Mouse (Mus musculus): ENCODE data around the gene Lztr1.

Lztr1 gene

GRCm38 (mm10) chr16:17508546-17509239 lies at the start of gene Lztr1:
TSS of gene Lztr1 (plus strand) at chr16:17508688.
- peak; percentile 92 for DNase-seq (ENCODE audit: low spot score)

- DNase-seq (ENCODE audit: low spot score), result peak; percentile 32
Measured at GRCm38 (mm10) chr16:17460254-17460653, 48.2 kb upstream of the Lztr1 start.

- no peak for DNase-seq (ENCODE audit: low spot score)
Measured at GRCm38 (mm10) chr16:17461596-17461995, 46.9 kb upstream of the Lztr1 start.

- no peak for DNase-seq (ENCODE audit: low spot score)
Measured at GRCm38 (mm10) chr16:17463184-17463583, 45.3 kb upstream of the Lztr1 start.

DNA sequence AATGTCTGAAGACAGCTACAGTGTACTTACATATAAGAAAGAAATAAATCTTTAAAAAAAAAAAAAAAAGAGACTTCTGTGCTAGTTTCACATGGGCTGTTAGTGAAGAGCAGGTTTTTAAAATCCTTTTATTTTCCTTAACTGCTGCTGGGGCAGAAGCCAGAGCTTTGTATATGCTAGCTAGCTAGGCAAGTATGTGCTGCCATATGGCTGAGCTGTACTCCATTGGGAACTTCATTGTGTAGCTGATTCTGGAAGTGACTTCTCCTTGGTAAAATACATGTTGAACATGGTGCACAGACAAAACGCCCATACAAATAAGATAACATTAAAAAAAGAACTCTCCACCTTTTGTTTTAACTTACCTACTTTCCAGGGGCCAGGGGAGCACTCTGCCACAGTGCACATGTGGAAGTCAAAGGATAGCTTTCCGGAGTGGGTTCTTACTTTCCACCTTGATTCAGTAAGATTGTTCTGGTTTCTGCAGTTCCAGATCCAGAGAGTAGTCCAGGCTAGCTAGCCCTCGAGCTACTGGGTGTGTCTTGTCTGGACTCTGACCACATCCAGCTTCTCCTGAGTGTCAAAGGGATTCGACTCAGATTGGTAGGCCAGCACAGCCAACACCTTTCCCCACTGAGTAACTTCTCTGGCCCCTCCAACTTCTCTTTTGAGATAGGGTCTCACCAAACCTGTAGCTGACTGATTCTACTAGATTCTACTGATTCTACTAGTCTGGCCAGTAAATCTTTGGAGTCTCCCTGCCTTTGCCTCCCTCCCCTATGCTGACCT lies 41.4 kb upstream of the Lztr1 start:
- DNase-seq (ENCODE audit: low spot score), result no peak

DNA sequence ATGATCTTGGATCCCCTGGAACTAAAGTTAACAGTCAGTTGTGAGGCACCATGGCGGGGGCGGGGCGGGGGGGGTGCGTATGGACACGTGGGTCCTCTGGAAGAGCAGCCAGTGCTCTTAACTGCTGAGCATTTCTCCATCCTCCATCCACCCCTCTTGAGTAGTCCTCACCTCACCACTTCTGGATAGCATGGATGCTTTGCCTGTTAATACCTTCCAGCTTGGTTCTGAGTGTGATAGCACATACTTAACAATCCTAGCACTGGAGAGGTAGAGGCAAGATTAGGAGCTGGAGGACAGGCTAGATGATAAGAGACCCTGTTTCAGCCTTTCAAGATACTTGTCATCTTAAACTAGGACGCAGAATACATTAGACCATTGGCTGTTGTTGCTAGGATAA lies 36.0 kb upstream of the Lztr1 start:
- DNase-seq (ENCODE audit: low spot score), result no peak

GRCm38 (mm10) chr16:17474091-17474490 lies 34.4 kb upstream of the Lztr1 start:
- peak; percentile 61 for DNase-seq (ENCODE audit: low spot score)

- no peak for DNase-seq (ENCODE audit: low spot score)
Measured at GRCm38 (mm10) chr16:17474761-17475160, 33.7 kb upstream of the Lztr1 start.

GRCm38 (mm10) chr16:17475326-17475725 lies 33.2 kb upstream of the Lztr1 start:
- no peak for DNase-seq (ENCODE audit: low spot score)

GRCm38 (mm10) chr16:17478331-17478943 lies 30.1 kb upstream of the Lztr1 start:
- DNase-seq (ENCODE audit: low spot score), result no peak

DNA sequence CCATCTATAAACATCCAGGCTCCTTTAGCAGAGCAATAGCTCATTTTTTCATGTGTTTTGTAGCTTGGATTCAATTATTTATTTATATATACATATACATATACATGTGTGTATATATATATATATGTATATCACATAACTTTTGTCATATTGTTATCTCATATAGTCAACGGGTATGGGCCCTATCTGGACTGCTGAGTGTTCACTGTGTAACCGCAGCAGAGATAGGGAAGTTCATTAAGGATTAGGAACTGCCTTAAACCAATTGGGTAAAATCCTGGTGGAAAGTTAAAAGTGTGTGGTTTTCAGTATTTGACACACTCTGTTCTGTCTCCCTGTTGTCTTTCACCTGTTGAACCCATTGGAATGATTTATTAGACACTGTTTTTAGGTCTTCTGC lies 27.0 kb upstream of the Lztr1 start:
- DNase-seq (ENCODE audit: low spot score), result no peak

GRCm38 (mm10) chr16:17486505-17486904 lies 22.0 kb upstream of the Lztr1 start:
- no peak for DNase-seq (ENCODE audit: low spot score)

DNA sequence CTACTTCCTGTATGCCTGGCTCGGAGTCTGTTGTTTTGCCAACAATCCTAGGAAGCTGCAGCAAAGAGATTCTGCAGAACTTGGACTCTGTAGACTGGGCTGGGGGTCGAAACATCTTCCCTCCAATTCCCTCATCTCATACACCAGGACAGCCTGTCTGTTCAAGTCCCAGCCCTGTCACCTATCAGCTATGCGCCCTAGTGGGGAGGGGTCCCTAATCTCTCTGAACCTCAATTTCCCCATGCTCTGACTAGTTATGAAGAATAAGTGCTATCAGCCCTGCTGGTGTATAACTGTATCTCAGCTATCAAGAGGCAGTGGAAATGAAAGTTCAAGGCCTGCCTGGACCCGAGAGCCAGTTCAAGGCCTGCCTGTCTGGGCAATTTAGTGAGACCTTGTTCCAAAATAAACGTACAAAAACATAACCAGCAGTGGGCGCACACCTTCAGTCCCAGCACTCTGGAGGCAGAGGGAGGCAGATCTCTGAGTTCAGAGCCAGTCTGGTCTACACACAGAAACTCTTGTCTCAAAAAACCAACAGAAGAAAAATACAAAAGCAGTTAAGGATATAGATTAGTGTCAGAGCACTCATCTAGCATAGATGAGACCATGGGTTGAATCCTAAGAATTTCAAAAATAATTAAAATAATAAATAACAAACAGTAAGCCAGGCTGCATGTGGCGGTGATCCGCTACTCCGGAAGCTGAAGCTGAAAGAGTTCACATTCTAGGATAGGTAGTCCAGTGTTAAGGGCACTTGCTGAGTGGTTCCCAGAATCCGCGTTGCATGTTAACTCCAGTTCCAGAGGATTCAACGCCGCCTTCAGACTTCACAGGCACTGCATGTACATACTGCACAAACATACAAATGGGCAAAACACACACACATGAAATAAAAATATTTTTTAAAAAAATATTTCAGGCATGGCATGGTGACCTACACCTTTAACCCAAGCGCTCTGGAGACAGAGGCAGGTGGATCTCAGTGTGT lies 19.7 kb upstream of the Lztr1 start:
- peak; percentile 26 for DNase-seq (ENCODE audit: low spot score)

DNA sequence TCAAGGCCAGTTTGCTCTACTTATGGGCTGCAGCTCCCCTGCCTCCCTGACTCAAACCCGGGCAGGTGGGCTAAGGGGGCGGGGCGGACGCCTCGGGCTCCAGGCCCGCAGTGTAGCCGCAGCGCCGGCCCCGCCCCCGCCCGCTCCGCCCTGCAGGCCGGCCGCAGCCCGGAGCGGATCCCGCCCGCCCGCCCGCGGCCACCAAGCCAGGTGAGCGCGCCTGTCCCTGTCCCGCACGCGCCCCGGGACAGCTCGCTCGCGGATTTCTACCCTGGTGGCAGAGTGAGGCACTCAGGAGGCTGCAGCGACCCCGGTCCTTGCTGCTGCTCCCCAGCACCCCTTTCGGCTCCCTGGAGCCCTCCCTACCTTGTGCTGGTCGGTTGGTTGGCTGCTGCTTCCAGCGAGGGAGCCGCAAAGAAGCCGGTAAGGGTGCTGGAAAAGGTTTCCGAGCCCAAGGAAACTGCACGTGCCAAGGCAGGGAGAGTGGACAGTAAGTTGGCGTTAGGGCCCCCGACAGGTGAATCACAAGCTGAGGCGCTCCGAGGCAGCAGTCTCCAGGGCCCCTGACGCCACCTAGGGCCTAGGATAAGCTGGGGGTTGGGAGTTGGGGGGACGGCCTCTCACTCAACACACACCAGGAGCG lies 18.9 kb upstream of the Lztr1 start, which contains the start of gene Aifm3:
Gene Aifm3, plus strand, starts transcription at position 143 of the 643 bp plus-strand sequence.
- peak; percentile 40 for DNase-seq (ENCODE audit: low spot score)

- DNase-seq (ENCODE audit: low spot score), result no peak
Measured at GRCm38 (mm10) chr16:17491154-17491553, 17.3 kb upstream of the Lztr1 start.

GRCm38 (mm10) chr16:17491896-17492561 lies 16.5 kb upstream of the Lztr1 start:
- DNase-seq (ENCODE audit: low spot score), result peak; percentile 10

DNA sequence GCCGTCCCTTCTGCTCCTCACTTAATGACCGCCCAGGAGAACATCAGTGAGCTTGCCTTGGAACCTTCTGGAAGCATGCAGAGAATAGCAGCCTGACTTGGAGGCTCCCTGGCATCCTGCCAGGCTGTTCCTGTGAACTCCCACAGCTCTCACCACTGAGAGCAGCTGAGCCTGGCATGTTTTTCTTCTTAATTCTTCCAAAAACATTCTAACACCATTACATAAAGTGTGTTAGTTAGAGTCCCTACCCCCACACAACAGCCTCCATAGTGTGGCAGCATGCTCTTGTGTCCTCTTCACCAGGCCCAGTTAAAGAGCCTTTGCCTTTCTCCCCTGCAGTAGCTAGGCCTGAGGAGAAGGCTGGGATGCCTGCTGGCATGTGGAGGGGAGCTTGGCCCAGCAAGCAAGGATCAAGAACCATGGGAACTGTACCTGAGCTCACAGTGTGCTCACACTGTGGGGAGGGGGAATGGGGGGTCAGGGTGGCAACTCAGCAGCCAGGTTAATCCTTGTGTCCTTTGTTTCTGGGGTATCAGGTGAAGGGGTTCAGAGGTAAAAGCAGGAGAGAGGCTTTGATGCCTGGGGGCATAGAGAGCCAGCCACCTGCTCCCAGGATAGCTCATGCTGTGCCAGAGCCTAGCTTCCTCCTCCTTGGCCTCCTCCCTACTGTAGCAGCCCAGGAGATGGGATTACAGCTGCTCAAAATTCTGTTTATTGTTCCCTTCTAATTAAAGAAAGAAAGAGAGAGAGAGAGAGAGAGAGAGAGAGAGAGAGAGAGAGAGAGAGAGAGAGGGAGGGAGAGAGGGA lies 11.8 kb upstream of the Lztr1 start:
- no peak for DNase-seq (ENCODE audit: low spot score)

- peak; percentile 64 for DNase-seq (ENCODE audit: low spot score)
Measured at GRCm38 (mm10) chr16:17499249-17499883, 9.1 kb upstream of the Lztr1 start.

- no peak for DNase-seq (ENCODE audit: low spot score)
Measured at GRCm38 (mm10) chr16:17502681-17503080, 5.8 kb upstream of the Lztr1 start.
